Mouse (Mus musculus) lung, postnatal 4 days (tissue): ENCODE measurements at regions not wholly inside any gene's neighbourhood (a gene's known extent, or its start where the extent isn't known, plus 50 kb on each side); places are given as distances from the start of the nearest gene placed in this dataset.
"Not testable (repeated sequence)": the region's sequence is repeated elsewhere in the genome, so short reads cannot be mapped to it uniquely, and the experiment has no call there.

ENCODE experiments used
- DNase-seq, 2 experiments: peaks; one replicate each; pipeline ENCODE4 v3.0.0; 2021

DNA sequence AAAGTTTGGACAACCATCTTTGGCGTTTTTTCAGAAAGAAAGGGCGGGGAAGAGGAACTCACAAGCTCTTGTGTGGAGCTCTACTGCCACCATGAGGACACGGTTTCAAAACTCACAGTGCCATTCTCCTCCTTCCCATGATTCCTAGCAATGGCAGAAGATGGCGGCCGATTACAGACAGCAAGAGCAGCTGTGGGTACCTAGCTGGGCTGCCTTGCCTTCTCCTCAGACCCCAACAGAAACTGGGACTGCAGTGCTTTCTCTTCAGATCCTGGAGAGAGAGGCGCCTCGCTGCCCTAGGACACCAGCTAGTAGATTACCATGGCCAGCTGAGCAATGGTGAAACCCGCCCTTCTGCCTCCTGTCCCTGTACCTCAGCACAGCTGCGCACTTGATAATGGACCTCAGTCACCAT lies 174.2 kb upstream of the Olfr1324 start:
- peak in 1 of 2 experiments; percentile 76 for DNase-seq

GRCm38 (mm10) chrX:50600262-50600661 lies 172.0 kb upstream of the Olfr1324 start:
- peak in 1 of 2 experiments; percentile 93 for DNase-seq

DNA sequence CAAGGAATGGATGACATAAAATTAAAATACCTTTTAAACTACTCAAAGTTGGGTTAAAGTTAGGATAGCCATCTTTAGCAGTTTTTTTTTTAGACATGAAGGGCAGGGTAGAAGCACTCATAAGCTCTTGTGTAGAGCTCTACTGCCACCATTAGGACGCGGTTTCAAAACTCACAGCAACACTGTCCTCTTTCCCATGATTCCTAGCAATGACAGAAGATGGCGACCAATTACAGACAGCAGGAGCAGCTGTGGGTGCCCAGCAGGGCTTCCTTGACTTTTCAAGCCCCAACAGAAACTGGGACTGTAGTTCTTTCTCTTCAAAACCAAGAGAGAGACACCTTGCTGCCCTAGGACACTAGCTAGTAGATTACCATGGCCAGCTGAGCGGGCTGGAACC lies 171.5 kb upstream of the Olfr1324 start:
- peak in 1 of 2 experiments; percentile 86 for DNase-seq

DNA sequence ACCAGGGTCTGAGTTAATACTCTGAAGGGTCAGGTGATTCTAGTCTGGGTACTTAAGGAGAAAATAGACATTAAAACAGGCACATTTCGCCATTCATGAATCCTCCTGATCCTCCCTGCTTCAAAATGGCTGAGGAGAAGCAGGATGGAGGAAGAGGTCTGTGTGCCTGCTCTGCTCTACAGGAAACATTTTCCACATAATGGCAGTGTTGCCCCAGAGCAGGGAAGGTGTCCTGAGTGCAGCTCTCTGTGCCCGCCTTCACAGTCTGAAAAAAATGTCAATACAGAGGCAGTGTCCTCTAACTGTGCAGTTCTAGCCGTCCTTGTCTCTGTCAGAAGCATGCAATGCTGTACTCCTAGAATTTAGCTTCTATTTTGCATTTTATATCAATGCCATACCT lies 169.3 kb upstream of the Olfr1324 start:
- DNase-seq = peak in 1 of 2 experiments; percentile 59

GRCm38 (mm10) chrX:50597105-50597504 lies 168.8 kb upstream of the Olfr1324 start:
- peak in 1 of 2 experiments; percentile 82 for DNase-seq

DNA sequence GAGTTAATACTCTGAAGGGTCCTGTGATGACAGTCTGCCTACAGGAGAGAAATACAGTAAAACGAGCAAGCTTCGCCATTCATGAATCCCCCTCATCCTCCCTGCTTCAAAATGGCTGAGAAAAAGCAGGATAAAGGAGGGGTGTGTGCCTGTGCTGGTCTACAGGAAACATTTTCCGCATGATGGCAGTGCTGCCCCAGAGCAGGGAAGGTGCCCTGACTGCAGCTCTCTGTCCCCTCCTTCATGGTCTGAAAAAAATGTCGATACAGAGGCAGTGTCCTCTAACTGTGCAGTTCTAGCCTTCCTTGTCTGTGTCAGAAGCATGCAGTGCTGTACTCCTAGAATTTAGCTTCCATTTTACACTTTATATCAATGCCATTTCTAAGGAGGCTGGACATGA lies 166.7 kb upstream of the Olfr1324 start:
- DNase-seq = peak in 1 of 2 experiments; percentile 53

GRCm38 (mm10) chrX:50591477-50591876 lies 163.2 kb upstream of the Olfr1324 start:
- DNase-seq = peak in 1 of 2 experiments; percentile 72

DNA sequence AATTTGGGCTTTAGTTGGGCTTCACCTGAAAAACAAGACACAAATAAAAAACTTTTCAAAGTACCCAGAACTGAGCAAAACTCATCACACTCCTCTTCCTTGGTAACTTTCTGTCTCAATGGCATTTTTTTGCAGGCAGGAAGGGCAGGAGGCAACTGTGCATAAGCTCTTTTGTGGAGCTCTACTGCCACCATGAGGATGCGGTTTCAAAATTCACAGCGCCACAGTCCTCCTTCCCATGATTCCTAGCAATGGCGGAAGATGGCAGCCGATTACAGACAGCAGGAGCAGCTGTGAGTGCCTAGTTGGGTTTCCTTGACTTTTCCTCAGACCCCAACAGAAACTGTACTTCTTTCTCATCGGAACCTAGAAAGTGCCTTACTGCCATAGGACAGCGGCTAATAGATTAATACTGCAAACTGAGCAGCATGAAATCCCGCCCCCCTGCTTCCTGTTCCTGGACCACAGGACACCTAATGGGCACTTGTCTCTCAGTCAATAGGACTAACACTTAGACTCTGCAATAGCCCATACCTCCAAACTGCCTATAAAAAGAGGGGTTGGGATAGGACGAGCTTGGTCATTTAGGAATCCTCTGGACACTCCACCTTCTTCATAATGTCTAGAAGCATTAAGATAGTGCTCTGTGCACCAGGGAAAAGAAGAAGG lies 162.5 kb upstream of the Olfr1324 start:
- peak in 1 of 2 experiments; percentile 83 for DNase-seq

DNA sequence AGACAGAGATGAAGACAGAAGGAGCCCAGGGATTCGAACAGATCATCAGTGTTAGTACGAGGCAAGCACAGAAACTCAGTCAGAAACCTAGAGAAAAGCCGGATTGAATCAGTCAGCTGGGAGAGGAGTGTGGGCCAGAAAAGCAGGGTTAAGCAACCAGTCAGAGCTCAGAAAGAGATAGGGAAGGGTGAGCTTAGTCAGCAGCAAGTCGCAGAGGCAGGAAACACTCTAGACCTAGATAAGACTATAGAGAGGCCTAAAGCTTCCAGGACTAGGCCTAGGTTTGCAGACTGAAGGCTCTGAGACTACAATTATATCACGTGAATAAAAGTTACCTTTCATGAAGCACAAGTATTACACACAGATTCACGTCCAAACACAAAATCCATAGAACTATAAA lies 160.6 kb upstream of the Olfr1324 start:
- no peak for DNase-seq

- DNase-seq = peak in 1 of 2 experiments; percentile 78
Observed at GRCm38 (mm10) chrX:50583741-50584580, 155.7 kb upstream of the Olfr1324 start.

GRCm38 (mm10) chrX:50580200-50580599 lies 151.9 kb upstream of the Olfr1324 start:
- peak in 1 of 2 experiments; percentile 77 for DNase-seq

DNA sequence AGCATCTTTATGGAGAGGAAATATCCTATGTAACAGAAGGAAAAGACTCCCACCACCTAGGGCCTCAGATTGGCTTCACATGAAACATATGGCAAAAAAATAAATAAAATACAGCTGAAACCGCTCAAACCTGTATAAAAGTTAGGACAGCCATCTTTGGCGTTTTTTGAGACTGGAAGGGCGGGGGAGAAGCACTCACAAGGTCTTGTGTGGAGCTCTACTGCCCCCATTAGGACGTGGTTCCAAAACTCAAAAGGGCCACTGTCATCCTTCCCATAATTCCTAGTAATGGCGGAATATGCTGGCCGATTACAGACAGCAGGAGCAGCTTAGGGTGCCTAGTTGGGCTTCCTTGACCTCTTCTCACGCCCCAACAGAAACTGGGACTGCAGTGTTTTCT lies 148.5 kb upstream of the Olfr1324 start:
- peak in 1 of 2 experiments; percentile 90 for DNase-seq

DNA sequence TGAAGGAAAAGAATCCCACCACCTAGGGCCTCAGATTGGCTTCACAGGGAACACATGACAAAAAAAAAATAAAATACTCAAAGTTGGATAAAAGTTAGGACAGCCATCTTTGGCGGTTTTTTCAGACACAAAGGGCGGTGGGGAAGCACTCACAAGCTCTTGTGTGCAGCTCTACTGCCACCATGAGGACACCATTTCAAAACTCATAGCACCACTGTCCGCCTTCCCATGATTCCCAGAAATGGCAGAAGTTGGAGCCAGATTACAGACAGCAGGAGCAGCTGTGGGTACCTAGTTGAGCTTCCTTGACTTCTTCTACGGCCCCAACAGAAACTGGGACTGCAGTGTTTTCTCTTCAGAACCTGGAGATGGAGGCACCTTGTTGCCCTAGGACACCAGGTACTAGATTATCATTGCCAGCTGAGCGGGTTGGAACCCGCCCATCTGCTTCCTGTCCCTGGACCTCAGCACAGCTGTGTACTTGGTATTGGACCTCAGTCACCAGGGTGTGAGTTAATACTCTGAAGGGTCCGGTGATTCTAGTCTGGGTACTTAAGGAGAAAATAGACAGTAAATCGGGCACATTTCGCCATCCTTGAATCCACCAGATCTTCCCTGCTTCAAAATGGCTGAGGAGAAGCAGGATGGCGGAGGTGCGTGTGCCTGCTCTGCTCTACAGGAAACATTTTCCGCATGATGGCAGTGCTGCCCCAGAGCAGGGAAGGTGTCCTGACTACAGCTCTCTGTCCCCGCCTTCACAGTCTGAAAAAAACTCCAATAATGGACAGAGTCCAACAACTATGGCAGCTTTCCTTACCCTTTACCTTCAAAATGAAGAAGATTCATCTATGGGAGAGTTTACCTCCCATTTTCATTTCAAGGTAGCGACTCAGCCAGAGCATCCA lies 144.1 kb upstream of the Olfr1324 start:
- peak in 1 of 2 experiments; percentile 87 for DNase-seq

DNA sequence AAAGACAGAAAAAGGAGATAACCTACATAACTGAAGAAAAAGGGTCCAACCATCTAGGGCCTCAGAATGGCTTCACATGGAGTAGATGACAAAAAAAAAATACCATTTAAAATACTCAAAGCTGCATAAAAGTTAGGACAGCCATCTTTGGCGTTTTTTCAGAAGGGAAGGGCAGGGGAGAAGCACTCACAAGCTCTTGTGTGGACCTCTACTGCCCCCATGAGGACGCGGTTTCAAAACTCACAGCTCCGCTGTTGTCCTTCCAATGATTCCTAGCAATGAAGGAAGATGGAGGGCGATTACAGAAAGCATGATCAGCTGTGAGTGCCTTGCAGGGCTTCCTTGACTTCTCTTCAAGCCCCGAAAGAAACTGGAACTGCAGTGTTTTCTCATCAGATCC lies 140.8 kb upstream of the Olfr1324 start:
- peak in 1 of 2 experiments; percentile 84 for DNase-seq

- peak in 1 of 2 experiments; percentile 91 for DNase-seq
Observed at GRCm38 (mm10) chrX:50566345-50566744, 138.0 kb upstream of the Olfr1324 start.

GRCm38 (mm10) chrX:50565031-50565430 lies 136.7 kb upstream of the Olfr1324 start:
- not testable (repeated sequence) for DNase-seq

DNA sequence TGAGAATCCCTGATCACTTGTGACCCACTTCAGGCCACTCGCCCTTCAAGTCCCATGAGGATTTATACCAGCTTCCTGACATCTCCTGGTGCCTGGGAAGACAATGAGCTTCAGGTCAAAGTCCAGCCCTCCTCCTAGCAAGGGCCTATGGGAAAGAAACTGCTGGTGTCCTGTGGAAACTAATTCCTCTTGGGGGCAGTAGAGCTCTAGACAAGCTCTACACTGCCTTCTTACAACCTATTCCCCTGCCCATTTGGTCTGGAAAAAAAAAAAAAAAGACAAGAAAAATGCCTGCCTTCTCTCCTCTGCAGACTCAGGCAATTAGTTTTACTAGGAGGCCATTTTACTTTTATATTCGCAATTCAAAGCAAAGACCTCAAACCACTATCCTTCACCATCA lies 132.6 kb upstream of the Olfr1324 start:
- DNase-seq = peak in 1 of 2 experiments; percentile 73

DNA sequence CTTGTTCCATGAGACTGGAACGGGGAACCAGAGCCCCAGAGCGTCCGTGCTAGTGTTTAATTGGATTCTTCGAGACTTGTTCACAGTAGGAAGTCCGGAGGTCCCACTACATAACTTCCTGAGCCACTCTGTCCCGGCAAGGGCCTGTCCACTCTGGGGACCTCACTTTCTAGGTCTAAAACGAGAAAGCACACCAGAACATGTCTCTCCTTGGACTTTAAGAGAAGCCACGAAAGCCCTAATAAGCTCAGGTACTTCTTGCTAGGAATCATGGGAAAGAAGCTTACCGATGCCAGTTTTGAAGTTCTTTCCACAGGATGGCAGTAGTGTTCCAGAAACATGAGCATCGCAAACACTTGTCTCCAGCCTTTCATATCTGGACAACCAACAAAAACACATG lies 122.0 kb upstream of the Olfr1324 start:
- DNase-seq = peak in 1 of 2 experiments; percentile 73

DNA sequence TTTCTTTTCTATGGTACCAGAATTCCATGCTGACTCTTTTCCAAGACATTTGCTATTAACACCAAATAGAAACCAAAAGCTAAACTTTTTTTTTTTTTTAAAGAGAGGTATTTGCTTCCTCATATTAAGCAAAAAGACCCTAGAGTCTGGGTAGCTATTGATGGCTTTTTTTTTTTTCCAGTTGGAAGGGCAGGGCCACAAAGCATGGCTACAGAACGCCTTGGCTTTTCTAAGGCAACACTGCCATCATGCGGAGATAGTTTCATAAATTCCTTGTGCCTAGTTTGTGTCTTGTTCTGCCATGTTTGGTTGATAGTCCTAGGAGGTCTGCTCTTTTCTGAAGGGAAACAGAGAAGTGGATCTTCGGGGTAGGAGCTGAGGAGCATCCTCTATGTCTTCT lies 121.4 kb upstream of the Olfr1324 start:
- peak in 1 of 2 experiments; percentile 89 for DNase-seq

- not testable (repeated sequence) for DNase-seq
Observed at GRCm38 (mm10) chrX:50537785-50538159, 109.5 kb upstream of the Olfr1324 start.

- peak; percentile 39 to 45 for DNase-seq
Observed at GRCm38 (mm10) chrX:50537122-50537784, 109.0 kb upstream of the Olfr1324 start.

DNA sequence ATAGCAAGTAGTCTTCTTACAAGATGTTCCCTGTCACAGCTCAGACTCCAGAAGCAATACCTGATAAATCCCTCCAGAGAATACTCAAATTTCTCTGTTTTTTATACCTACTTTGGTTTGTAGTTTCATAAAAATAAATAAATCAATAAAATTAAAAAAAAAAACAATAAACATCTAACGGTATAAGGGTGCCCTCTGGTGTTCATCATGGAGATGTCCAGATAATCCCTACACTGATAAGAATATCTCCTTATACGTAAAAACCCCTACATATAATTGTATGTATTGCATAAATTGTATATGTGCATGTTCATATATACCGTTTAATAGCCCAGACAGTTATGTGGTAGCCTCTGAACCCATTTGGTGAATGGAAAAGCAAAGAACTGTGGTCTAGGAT lies 75.7 kb upstream of the Olfr1324 start:
- DNase-seq = no peak
